Mouse (Mus musculus): ENCODE data around the gene Nfkb2.

The Nfkb2 gene

GRCm38 (mm10) chr19:46339287-46339971, 35.3 kb downstream of the Nfkb2 start:
- in situ Hi-C loops (cut with MboI, MseI) = no loop called here

- in situ Hi-C loops (cut with MboI, MseI) = loop anchor here (10.0 kb wide), 1 partner anchor 210 kb away; the partner anchor contains the start of gene Elovl3
Observed at GRCm38 (mm10) chr19:46344710-46345419, 40.7 kb downstream of the Nfkb2 start.

- in situ Hi-C loops (cut with MboI, MseI) = loop anchor here (10.0 kb wide), 1 partner anchor 212 kb away; the partner anchor contains the start of gene Elovl3
Observed at GRCm38 (mm10) chr19:46347146-46347545, 43.0 kb downstream of the Nfkb2 start.

GRCm38 (mm10) chr19:46347936-46348668, 44.0 kb downstream of the Nfkb2 start:
- in situ Hi-C loops (cut with MboI, MseI) = loop anchor here (10.0 kb wide), 1 partner anchor 213 kb away; the partner anchor contains the start of gene Elovl3

- in situ Hi-C loops (cut with MboI, MseI) = loop anchor here (10.0 kb wide), 1 partner anchor 214 kb away; the partner anchor contains the start of gene Elovl3
Observed at GRCm38 (mm10) chr19:46348761-46349458, 44.8 kb downstream of the Nfkb2 start.

GRCm38 (mm10) chr19:46349550-46349949, 45.4 kb downstream of the Nfkb2 start:
- in situ Hi-C loops (cut with MboI, MseI) = loop anchor here (10.0 kb wide), 1 partner anchor 215 kb away; the partner anchor contains the start of gene Elovl3

- in situ Hi-C loops (cut with MboI, MseI) = no loop called here
Observed at GRCm38 (mm10) chr19:46350168-46350932, 46.2 kb downstream of the Nfkb2 start, which contains the start of gene 2310034G01Rik. Gene 2310034G01Rik (minus strand): TSS chr19:46350302.

GRCm38 (mm10) chr19:46356701-46357138, 52.6 kb downstream of the Nfkb2 start:
- in situ Hi-C loops (cut with MboI, MseI) = no loop called here

- in situ Hi-C loops (cut with MboI, MseI) = no loop called here
Observed at GRCm38 (mm10) chr19:46357344-46358280, 53.5 kb downstream of the Nfkb2 start.

GRCm38 (mm10) chr19:46358381-46358780, 54.3 kb downstream of the Nfkb2 start:
- in situ Hi-C loops (cut with MboI, MseI) = no loop called here
